Mouse (Mus musculus): ENCODE results near the gene Gapdh.
A peak's percentile ranks its signal among the peaks of the same experiment; 100 is the strongest.

Gene Gapdh

GRCm38 (mm10) chr6:125166051-125166751 is at the start of gene Gapdh:
Gapdh (minus strand) TSS chr6:125166467.
- peak; percentile 33 for DNase-seq

DNA sequence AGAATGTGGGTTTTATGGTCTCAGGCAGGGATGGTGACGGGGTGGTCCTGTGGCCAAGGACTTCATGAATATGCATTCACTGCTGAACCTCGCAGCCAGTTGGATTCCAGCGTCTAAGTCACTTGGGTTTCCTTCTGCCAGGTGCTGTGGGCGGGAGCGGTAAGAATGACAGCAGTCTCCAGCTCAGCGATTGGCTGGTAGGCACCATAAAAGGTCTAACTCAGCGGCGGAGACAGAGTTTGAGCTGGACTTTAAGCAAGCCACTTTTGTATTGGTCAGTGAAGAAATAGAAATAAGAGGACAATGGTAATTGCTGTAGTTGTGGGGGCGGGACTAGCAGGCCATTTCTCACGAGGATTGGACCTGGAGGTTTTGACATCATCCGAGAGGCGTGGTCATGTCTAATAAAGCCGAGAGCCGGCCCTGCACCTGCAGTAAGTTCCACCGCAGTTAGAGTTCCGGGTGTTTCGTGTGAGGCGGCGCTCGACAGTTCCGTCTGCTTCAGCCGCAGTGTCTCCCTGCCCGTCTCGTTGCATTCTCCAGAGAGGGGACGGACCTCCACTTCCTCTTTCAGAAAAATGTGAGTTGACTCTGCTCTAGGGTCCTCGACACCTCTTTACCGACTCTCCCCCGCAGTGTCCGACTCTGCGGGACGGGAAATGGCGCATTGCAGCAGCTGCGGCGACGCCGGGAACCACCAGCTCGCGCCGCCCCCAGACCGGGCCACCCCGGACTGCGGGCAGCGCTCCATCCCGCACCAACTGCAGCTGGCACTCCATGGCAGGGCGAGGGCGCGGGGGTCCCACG is 49.1 kb upstream of the Gapdh start, which contains the start of gene Vamp1:
TSS of gene Vamp1 (plus strand) at position 404 of the 807 bp plus-strand sequence.
- peak; percentile 94 for DNase-seq

GRCm38 (mm10) chr6:125213715-125214114 is 47.4 kb upstream of the Gapdh start:
- DNase-seq, result no peak

GRCm38 (mm10) chr6:125213129-125213528 is 46.9 kb upstream of the Gapdh start:
- no peak for DNase-seq

DNA sequence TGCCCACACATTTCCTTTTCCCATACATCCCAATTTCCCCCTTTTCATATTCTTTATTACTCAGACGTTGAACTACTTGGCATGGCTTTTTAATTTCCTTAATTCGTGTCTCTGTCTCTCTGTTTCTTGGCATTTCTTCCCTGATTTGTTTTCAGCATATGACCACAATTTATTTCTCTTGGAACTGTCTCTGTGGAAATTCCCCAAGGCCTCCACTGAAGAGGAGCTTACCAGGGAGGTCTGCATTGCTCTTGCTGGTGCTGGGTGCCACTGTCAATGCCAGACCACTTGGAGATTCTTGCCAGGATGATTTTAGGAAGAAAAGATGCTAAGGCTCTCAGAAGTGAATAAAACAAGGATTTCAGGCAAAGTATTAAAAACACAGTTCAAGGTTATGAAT is 46.4 kb upstream of the Gapdh start:
- no peak for DNase-seq

- DNase-seq, result peak; percentile 39
These were observed 44.2 kb upstream of the Gapdh start for GRCm38 (mm10) chr6:125210436-125210835.

- no peak for DNase-seq
These were observed 30.9 kb upstream of the Gapdh start for GRCm38 (mm10) chr6:125197166-125197565.

GRCm38 (mm10) chr6:125196301-125196700 is 30.0 kb upstream of the Gapdh start:
- DNase-seq, result no peak

GRCm38 (mm10) chr6:125195541-125196075 is 29.3 kb upstream of the Gapdh start:
- DNase-seq, result no peak

DNA sequence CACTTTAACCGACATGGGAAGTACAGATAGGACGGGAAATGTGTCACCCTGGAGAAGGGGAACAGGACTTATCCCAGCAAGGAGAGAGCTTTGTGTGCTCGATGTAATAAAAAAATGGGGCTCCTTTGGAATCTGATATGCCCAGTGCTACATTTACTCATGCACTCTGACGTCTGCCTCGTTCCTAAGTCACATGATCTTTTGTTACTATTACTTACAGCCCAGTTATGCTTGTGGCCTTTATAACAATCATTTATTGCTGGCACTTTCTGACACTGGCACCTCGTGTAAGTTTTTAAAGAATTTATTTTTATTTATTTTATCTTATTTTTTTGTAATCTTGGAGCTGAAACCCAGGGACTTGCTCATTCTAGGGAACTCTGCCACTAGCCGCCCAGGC is 27.1 kb upstream of the Gapdh start:
- DNase-seq, result no peak

DNA sequence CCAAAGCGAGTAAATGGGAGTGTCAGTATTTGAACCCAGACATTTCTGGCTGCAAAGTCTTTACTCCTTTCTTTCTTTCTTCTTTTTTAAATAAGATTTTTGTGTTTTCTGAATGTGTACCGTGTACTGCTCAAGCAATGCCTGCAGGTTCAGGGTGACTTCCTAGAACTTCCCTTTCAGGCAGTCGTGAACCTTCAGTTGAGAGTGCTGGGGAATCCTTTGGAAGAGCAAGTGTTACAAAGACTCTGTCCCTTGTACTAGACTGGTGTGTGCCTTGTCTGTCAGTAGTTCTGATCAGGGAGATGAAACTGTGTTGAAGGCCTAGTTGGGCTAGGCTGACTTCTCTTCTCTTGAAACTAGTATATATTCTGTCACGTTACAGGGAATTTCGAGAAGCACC is 26.6 kb upstream of the Gapdh start:
- DNase-seq, result no peak

GRCm38 (mm10) chr6:125192016-125192714 is 25.9 kb upstream of the Gapdh start:
- DNase-seq, result peak; percentile 91

- DNase-seq, result peak; percentile 98
These were observed 25.2 kb upstream of the Gapdh start, which contains the start of the genes Ncapd2 and Mrpl51 for GRCm38 (mm10) chr6:125191332-125192015. Ncapd2 (minus strand) TSS chr6:125191701. Mrpl51 (plus strand) TSS chr6:125191801.

DNA sequence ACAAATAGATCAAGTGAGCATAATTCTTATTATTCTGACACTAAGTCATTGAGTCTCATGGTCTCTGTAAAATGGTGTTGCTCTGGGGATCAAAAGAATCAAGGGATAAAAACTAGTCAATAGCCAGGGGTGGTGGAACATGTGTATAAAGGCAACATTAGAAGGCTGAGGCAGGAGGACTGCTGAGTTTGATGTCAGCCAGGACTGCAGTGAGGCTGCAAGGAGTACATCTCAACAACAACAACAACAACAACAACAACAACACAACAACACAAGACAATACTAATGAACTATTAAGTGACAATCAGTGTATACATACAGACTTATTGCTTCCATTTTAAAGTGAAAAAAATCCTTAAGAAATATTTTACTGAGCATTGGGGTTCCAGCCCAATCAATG is 24.5 kb upstream of the Gapdh start:
- no peak for DNase-seq

GRCm38 (mm10) chr6:125186203-125186602 is 19.9 kb upstream of the Gapdh start:
- no peak for DNase-seq

DNA sequence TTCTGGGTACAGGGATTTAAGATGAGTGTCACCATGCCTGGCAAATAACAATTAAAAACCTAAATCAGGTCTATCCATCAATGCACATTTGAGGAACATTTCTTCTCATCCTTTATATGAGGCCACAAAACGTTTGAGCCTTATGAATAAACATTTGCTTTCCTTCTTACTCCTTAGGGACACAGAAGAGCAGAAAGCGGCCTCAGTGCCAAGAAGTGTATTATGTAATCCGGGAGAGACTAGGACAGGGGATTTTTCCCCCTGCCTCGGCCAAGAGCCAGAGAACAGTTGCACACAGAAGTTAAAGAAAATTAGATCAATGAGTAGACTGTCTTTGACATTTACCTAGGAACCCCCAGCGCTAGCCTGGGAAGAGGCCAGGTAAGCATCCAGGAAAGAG is 15.9 kb upstream of the Gapdh start:
- no peak for DNase-seq

DNA sequence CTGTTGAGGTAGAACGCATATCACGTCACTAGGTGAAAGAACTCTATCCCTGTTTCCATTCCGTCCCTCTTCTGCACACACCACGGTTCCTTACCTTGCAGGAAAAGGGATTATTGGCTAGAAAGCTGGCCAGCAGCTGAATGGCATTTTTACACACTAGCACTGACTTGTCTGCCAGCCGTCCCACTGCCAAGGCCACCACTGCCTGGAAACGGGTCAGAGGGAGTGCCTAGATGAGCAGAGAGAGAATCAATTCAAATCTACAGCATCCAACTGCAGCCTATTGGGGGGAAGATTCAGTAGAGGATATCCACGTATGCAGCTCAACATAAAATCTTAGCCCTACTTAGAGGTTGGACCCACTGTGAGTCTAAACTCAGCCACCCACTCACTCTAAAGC is 13.3 kb upstream of the Gapdh start:
- DNase-seq, result no peak

GRCm38 (mm10) chr6:125175469-125175868 is 9.2 kb upstream of the Gapdh start:
- DNase-seq, result no peak

GRCm38 (mm10) chr6:125173256-125173655 is 7.0 kb upstream of the Gapdh start:
- no peak for DNase-seq

DNA sequence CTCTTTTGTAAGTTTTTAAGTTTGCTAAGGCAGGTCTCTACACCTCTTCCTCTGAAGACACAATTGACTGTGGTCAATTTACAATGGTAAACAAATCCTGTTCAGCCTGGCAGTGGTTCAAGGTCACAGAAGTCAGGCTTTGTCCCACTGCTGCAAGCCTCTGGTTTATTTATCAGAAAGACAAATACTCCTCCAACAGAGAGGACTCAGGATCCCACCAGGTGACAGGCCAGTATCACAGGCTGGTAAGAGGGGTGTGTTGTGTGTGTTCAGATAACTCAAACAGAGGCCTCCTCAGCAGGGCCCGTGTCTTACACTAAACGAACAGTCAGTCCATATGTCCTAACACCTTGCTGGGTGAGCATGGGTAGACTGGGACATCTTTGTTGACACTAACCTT is 6.2 kb upstream of the Gapdh start:
- no peak for DNase-seq

DNA sequence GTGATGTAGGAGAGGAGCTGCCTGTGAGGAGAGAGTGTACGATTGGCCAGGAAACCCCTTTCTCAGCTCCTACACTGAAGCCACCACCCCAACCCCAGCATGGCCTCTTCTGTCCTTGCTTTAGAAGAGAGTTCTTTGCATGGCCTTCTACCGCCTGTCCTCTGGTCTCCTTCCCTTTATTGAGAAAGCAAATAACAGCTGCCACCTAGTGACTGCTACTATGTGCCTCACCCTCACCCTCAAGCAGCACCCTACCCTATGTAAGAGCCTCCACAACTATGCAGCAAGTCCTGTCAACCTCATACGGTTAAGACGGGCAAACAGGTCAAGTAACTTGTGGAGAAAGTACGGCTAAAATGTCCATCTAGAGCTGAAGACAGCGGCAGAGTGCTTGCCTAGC is 3.9 kb upstream of the Gapdh start:
- no peak for DNase-seq

DNA sequence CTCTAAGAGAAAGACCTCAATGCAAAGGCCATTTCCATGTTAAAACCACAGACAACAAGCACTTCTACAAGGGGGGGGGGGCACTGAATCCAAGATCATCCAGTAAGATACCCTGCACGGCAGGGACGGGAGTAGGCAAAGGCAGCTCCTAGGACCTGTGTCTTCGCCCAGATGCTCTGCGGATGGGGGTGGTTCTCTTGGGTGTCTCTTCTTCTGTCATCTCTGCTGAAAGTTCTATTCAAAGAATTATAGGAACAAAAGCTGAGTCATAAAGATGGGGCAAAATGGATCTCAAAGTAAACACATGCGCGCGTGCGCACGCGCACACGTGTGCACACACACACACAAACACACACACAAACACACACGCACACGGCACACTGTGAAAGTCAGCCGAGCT is 1.8 kb upstream of the Gapdh start:
- DNase-seq, result no peak
